Mouse (Mus musculus) CH12.LX (cell line): ENCODE measurements at regions not wholly inside any gene's neighbourhood (a gene's known extent, or its start where the extent isn't known, plus 50 kb on each side); places are given as distances from the start of the nearest gene placed in this dataset.

Experiments
- DNase-seq: peaks from one replicate; pipeline ENCODE4 v3.0.0-alpha.2; 2013; ENCODE audit errors: extremely low read depth
- H3K27ac ChIP-seq: 2 replicates; pipeline ENCODE4 v1.5.1; 2012; ENCODE audit warnings: low read depth, mild to moderate bottlenecking, control low read depth, moderate library complexity; ENCODE audit not compliant: insufficient read depth
- H3K27me3 ChIP-seq: replicated peaks from 2 replicates; pipeline ENCODE3; 2012; ENCODE audit warnings: inconsistent platforms
- H3K36me3 ChIP-seq, 2 experiments: replicated peaks in 1 of 2; 2 replicates each; pipeline versions ENCODE3 to v1.6.1; 2012; ENCODE audit warnings: inconsistent platforms in 1 of 2, low read length in 1 of 2, mild to moderate bottlenecking in 1 of 2, mixed read lengths in 1 of 2, moderate library complexity in 1 of 2; ENCODE audit not compliant: control insufficient read depth in 1 of 2, insufficient read depth in 1 of 2
- H3K4me1 ChIP-seq, 2 experiments: 2 replicates each; pipeline ENCODE4 v1.6.1; 2012; ENCODE audit warnings: inconsistent platforms in 1 of 2, moderate library complexity in 1 of 2; ENCODE audit not compliant: insufficient read depth in 2 of 2, control insufficient read depth in 1 of 2
- H3K4me2 ChIP-seq: 2 replicates; pipeline ENCODE4 v1.6.1; 2012; ENCODE audit warnings: low read depth, mild to moderate bottlenecking, control low read depth; ENCODE audit not compliant: poor library complexity, insufficient read depth, severe bottlenecking
- H3K4me3 ChIP-seq, 3 experiments: fragments of 150-350 bp in 1 of 3; sonication (generic) in 1 of 3; replicated peaks in 1 of 3; 2 replicates each; pipeline versions ENCODE3 to v1.5.1; 2011 to 2012; ENCODE audit warnings: low read depth in 2 of 3, low read length in 2 of 3, mild to moderate bottlenecking in 2 of 3, moderate library complexity in 2 of 3, control low read depth in 1 of 3, improper control_type of control experiment in 1 of 3, inconsistent platforms in 1 of 3, mixed read lengths in 1 of 3; ENCODE audit not compliant: poor library complexity in 1 of 3
- H3K79me2 ChIP-seq: replicated peaks from 2 replicates; pipeline ENCODE4 v1.6.1; 2012; ENCODE audit warnings: mild to moderate bottlenecking, moderate library complexity; ENCODE audit not compliant: control insufficient read depth, poor library complexity, insufficient read depth, severe bottlenecking; ENCODE audit errors: extremely low read depth
- H3K9ac ChIP-seq: 2 replicates; pipeline ENCODE4 v1.6.1; 2012; ENCODE audit warnings: low read depth, mild to moderate bottlenecking, control low read depth, moderate library complexity; ENCODE audit not compliant: insufficient read depth
- H3K9me3 ChIP-seq: replicated peaks from 2 replicates; pipeline ENCODE3; 2012; ENCODE audit warnings: low read length, inconsistent platforms, mixed read lengths
- BHLHE40 ChIP-seq: IDR thresholded peaks from 2 replicates; pipeline ENCODE4 v1.6.1; 2011; ENCODE audit warnings: mild to moderate bottlenecking, low read depth, low read length, improper control_type of control experiment
- CTCF ChIP-seq, 2 experiments: IDR thresholded peaks in 1 of 2; conservative IDR thresholded peaks in 1 of 2; 2 replicates each; pipeline ENCODE4 v1.5.1; 2011 to 2012; ENCODE audit warnings: low read depth in 2 of 2, low read length in 2 of 2, improper control_type of control experiment in 1 of 2, inconsistent platforms in 1 of 2, mild to moderate bottlenecking in 1 of 2, moderate library complexity in 1 of 2
- E2F4 ChIP-seq: IDR thresholded peaks from 2 replicates; pipeline ENCODE4 v1.6.1; 2011; ENCODE audit warnings: low read depth, low read length, improper control_type of control experiment; ENCODE audit not compliant: insufficient replicate concordance
- ELF1 ChIP-seq: IDR thresholded peaks from 2 replicates; pipeline ENCODE4 v1.6.1; 2014; ENCODE audit warnings: low read depth, mild to moderate bottlenecking, inconsistent platforms, low read length, improper control_type of control experiment
- EP300 ChIP-seq: IDR thresholded peaks from 2 replicates; pipeline ENCODE4 v1.6.1; 2011; ENCODE audit warnings: low read length, improper control_type of control experiment
- HCFC1 ChIP-seq: IDR thresholded peaks from 2 replicates; pipeline ENCODE4 v1.6.1; 2012; ENCODE audit warnings: low read depth, mild to moderate bottlenecking, inconsistent platforms, low read length, improper control_type of control experiment
- MAX ChIP-seq: IDR thresholded peaks from 2 replicates; pipeline ENCODE4 v1.6.1; 2011; ENCODE audit warnings: low read length, improper control_type of control experiment
- MYC ChIP-seq: IDR thresholded peaks from 2 replicates; pipeline ENCODE4 v1.6.1; 2011; ENCODE audit warnings: low read depth, mild to moderate bottlenecking, improper control_type of control experiment, low read length
- NELFE ChIP-seq: IDR thresholded peaks from 2 replicates; pipeline ENCODE4 v1.6.1; 2011; ENCODE audit warnings: low read depth, low read length, improper control_type of control experiment
- PAX5 ChIP-seq: IDR thresholded peaks from 2 replicates; pipeline ENCODE4 v1.6.1; 2012; ENCODE audit warnings: low read length, inconsistent platforms, mixed read lengths
- RAD21 ChIP-seq: IDR thresholded peaks from 2 replicates; pipeline ENCODE4 v1.6.1; 2011; ENCODE audit warnings: low read depth, mild to moderate bottlenecking, low read length, improper control_type of control experiment, moderate library complexity
- RCOR1 ChIP-seq: conservative IDR thresholded peaks from 2 replicates; pipeline ENCODE4 v1.6.1; 2012; ENCODE audit warnings: low read depth, mild to moderate bottlenecking, inconsistent platforms, low read length, improper control_type of control experiment
- SMC3 ChIP-seq: IDR thresholded peaks from 2 replicates; pipeline ENCODE4 v1.6.1; 2011; ENCODE audit warnings: low read depth, low read length, improper control_type of control experiment
- TBP ChIP-seq: conservative IDR thresholded peaks from 2 replicates; pipeline ENCODE4 v1.6.1; 2011; ENCODE audit warnings: low read depth, low read length, improper control_type of control experiment
- TCF12 ChIP-seq: IDR thresholded peaks from 2 replicates; pipeline ENCODE4 v1.6.1; 2014; ENCODE audit warnings: low read depth, mild to moderate bottlenecking, inconsistent platforms, low read length, improper control_type of control experiment
- UBTF ChIP-seq: IDR thresholded peaks from 2 replicates; pipeline ENCODE4 v1.6.1; 2012; ENCODE audit warnings: low read depth, mild to moderate bottlenecking, inconsistent platforms, low read length, improper control_type of control experiment, moderate library complexity
- ZMIZ1 ChIP-seq: IDR thresholded peaks from 2 replicates; pipeline ENCODE4 v1.6.1; 2012; ENCODE audit warnings: low read depth, mild to moderate bottlenecking, inconsistent platforms, low read length, improper control_type of control experiment
- ZNF384 ChIP-seq: IDR thresholded peaks from 2 replicates; pipeline ENCODE4 v1.6.1; 2012; ENCODE audit warnings: low read depth, low read length, improper control_type of control experiment, inconsistent platforms
- dilution Hi-C: fragments of 300-500 bp; cut with MboI; formaldehyde crosslinking; loops from 2 replicates; pipeline ENCODE4 v1.14.3; 2020; ENCODE audit warnings: low sequenced_read_pairs; ENCODE audit not compliant: extremely low pct_unique_long_range_greater_than_20kb, extremely low pct_ligation_motif_present
- in situ Hi-C: fragments of 300-500 bp; cut with MboI; formaldehyde crosslinking; loops from 3 replicates; pipeline ENCODE4 v1.14.3; 2019; ENCODE audit warnings: low sequenced_read_pairs, low pct_ligation_motif_present, low pct_unique_long_range_greater_than_20kb, mixed read lengths

- dilution Hi-C loops, result no loop called here
- Histone ChIP-seq H3K9me3 (peaks cover 10% of the 10 kb centered on the region), H3K4me1 (no peaks in the 10 kb centered on the region), H3K4me2 (no peak overlapping the region), H3K27me3 (no peaks in the 10 kb centered on the region), H3K36me3 (no peaks in the 10 kb centered on the region), H3K9ac (no peak overlapping the region), H3K4me3 (no peak overlapping the region), H3K79me2 (no peaks in the 10 kb centered on the region), H3K27ac (no peak overlapping the region)
- TF ChIP-seq UBTF (no peak), SMC3 (no peak), PAX5 (no peak), CTCF (conservative IDR thresholded peaks at IDR 0.05 in 1 of 2, IDR thresholded peaks at IDR 0.05 in 1 of 2; ENCODE audit: low read depth in 2 of 2, low read length in 2 of 2) (no peak), ZNF384 (no peak), TCF12 (no peak), E2F4 (no peak), NELFE (no peak), EP300 (no peak), BHLHE40 (no peak), HCFC1 (no peak), ELF1 (no peak), RAD21 (no peak), MYC (no peak), ZMIZ1 (no peak)
- in situ Hi-C loops, result no loop called here
- DNase-seq, result no peak
Observed at GRCm38 (mm10) chr1:18849038-18849437, 253.8 kb upstream of the Tfap2d start.

GRCm38 (mm10) chr1:18857457-18857856 lies 245.4 kb upstream of the Tfap2d start:
- in situ Hi-C loops, result no loop called here
- no peak overlapping the region for H3K4me2 ChIP-seq
- TF ChIP-seq MAX, result no peak
- TF ChIP-seq UBTF, result no peak
- TF ChIP-seq TBP, result no peak
- TF ChIP-seq ZNF384, result no peak
- no peak for TF ChIP-seq RCOR1
- no peak for TF ChIP-seq NELFE
- TF ChIP-seq, all 38 proteins: peak for 0
- Histone ChIP-seq H3K9ac (no peak overlapping the region), H3K9me3 (peaks cover 16% of the 10 kb centered on the region), H3K27ac (no peak overlapping the region), H3K36me3 (no peaks in the 10 kb centered on the region), H3K79me2 (no peaks in the 10 kb centered on the region), H3K27me3 (no peaks in the 10 kb centered on the region), H3K4me3 (no peak overlapping the region), H3K4me1 (no peaks in the 10 kb centered on the region)
- dilution Hi-C loops, result no loop called here
- DNase-seq, result no peak
